Mouse (Mus musculus) heart, adult 18-20 months (tissue): ENCODE data around the gene Rhox9. TPM values are rescaled to one million over a fixed set of nuclear protein-coding genes. Genes with fewer than 3 reads are reported as not detected.
"Not testable (repeated sequence)": the region's sequence is repeated elsewhere in the genome, so short reads cannot be mapped to it uniquely, and the experiment has no call there.

Source experiments
- DNase-seq, 2 experiments: peaks; one replicate each; pipeline ENCODE4 v3.0.0; 2021 to 2022; ENCODE audit warnings: mixed read lengths in 1 of 2
- long read RNA-seq, 2 experiments: library from polyadenylated mRNA; stranded (forward); transcript quantifications; one replicate each; pipeline ENCODE4 v2.0.0; 2021
- total RNA-seq, 2 experiments: library from RNA; stranded (reverse); gene quantifications; 2 replicates each; pipeline ENCODE4 v1.2.3; 2021

Rhox9 gene
- total RNA-seq: not detected
- long read RNA-seq, experiment 1: 0 reads
- long read RNA-seq, experiment 2: 0 reads

GRCm38 (mm10) chrX:37901670-37902069, at the start of gene Rhox9:
Rhox9 (minus strand) TSS chrX:37901770.
- not testable (repeated sequence) for DNase-seq

- DNase-seq: no peak
These were observed 14.7 kb upstream of the Rhox9 start for GRCm38 (mm10) chrX:37916311-37916710.

GRCm38 (mm10) chrX:37908581-37908980, 7.0 kb upstream of the Rhox9 start:
- DNase-seq: no peak

GRCm38 (mm10) chrX:37903727-37904126, 2.2 kb upstream of the Rhox9 start:
- DNase-seq: no peak

- DNase-seq: not testable (repeated sequence)
These were observed 4.4 kb downstream of the Rhox9 start, which contains the start of gene Rhox7b for GRCm38 (mm10) chrX:37897132-37897531. Rhox7b (minus strand) TSS chrX:37897232.

GRCm38 (mm10) chrX:37878844-37879243, 22.7 kb downstream of the Rhox9 start, which contains the start of gene Rhox8:
Rhox8 (minus strand) TSS chrX:37878944.
- no peak for DNase-seq

- DNase-seq: no peak
These were observed 29.9 kb downstream of the Rhox9 start for GRCm38 (mm10) chrX:37871641-37872040.

Other genes with a start within 250 kb of the Rhox9 start
- gene Rhox3h, start 233.0 kb downstream of the Rhox9 start, total RNA-seq: not detected
- under 1 TPM; 0.62 to 0.67 TPM for gene Rhox2h, start 228.5 kb downstream of the Rhox9 start, total RNA-seq
- 1 to 10 TPM in 1 of 2 experiments, under 1 TPM in 1; 0.80 to 2.1 TPM for gene Rhox5, start 96.9 kb downstream of the Rhox9 start, total RNA-seq
- not detected for gene Rhox6, start 74.9 kb downstream of the Rhox9 start, total RNA-seq
- gene Rhox7a, start 70.1 kb downstream of the Rhox9 start, total RNA-seq: not detected
- gene Rhox8, start 22.8 kb downstream of the Rhox9 start, total RNA-seq: not detected
- gene Rhox7b, start 4.5 kb downstream of the Rhox9 start, total RNA-seq: not detected
- gene Btg1-ps1, start 117.0 kb upstream of the Rhox9 start, total RNA-seq: not detected
- gene Btg1-ps2, start 141.3 kb upstream of the Rhox9 start, total RNA-seq: not detected
- gene Rhox10, start 164.7 kb upstream of the Rhox9 start, total RNA-seq: not detected
- not detected for gene Rhox11, start 183.4 kb upstream of the Rhox9 start, total RNA-seq
- gene Rhox12, start 209.1 kb upstream of the Rhox9 start, total RNA-seq: not detected
- not detected for gene Rhox13, start 219.4 kb upstream of the Rhox9 start, total RNA-seq